Mouse (Mus musculus) retina, postnatal 7 days (tissue): ENCODE results near the gene Slit1.

Experiments used
- DNase-seq: peaks from one replicate; pipeline ENCODE4 v3.0.0-alpha.2; 2012; ENCODE audit warnings: low read depth, low spot score

Gene Slit1

GRCm38 (mm10) chr19:41597170-41597894 lies 146.1 kb downstream of the Slit1 start:
- no peak for DNase-seq

- DNase-seq: no peak
Measured at GRCm38 (mm10) chr19:41591808-41592207, 151.7 kb downstream of the Slit1 start.

- no peak for DNase-seq
Measured at GRCm38 (mm10) chr19:41589681-41590080, 153.8 kb downstream of the Slit1 start.

DNA sequence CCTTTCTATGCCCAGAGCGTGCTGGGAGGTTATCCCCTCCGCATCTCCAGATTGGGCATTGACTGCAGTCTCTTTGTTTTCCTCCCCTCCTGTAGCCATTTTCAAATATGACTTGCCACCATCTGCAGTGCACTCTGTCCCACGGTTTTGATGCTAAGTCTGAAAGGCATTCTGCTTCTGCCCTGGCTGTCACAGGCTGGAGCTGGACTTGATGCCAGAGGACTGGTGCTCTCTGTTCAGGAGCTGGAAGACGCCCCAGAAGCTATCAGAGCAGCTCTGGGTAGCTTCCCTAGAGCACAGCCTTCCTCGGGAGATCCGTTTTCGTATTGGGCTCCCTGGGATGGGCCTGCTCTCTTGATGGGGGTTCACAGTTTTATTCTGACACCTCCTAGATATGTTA lies 154.4 kb downstream of the Slit1 start:
- DNase-seq: no peak

- no peak for DNase-seq
Measured at GRCm38 (mm10) chr19:41587431-41588222, 155.8 kb downstream of the Slit1 start.

DNA sequence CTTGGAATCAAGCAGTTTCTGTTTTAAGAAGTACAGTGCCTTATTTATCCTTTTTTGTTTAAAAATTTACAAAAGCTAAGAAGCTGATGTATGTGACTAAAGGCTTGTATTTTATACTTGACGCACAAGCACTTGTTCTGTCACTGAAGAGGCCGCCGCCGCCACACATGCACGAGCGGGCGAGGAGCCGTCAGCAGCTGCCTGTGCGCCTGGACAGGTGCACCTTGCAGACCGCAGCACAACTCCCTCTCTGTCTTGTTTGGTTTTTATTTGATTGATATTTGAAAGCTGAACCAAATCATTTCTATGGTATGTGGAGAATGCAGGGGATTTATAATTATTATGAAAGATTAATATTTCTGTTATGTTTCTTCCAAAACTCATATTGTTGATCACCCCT lies 156.7 kb downstream of the Slit1 start:
- DNase-seq: no peak

- no peak for DNase-seq
Measured at GRCm38 (mm10) chr19:41582918-41583514, 160.4 kb downstream of the Slit1 start.

DNA sequence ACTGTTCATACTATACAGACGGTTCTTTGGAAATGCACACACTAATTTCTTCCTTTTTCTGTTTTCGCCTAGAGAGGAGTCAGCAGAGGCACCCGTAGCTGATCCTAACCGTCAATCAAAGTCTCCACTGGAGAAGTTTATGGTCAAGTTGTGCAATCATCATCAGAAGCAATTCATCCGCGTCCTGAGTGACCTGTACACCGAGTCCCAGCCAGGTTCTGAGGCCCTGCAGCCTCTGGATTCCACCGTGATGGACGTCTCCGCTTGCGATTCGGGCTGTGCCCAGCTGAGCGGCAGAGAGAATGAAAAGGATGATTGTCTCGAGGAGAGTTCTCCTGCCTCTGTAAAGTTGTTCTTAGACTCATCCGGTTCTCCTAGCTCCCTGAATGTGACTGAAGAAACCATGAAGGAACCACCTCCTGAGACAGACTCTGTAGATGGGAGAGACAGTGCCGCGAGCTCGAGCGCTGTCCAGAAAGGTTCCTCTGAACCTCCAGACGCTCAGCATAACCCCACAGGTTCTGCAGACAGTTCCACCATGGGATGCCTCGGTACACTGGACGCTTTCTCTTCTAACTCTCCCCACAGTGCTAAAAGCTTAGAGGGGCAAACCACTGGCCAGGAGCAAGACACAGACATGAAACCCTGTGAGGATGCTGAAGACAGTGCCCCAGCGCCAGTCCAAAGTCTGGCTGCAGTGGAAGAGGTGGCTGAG lies 161.6 kb downstream of the Slit1 start, which contains the start of gene Gm340:
Gm340 (plus strand) TSS at position 665 of the 715 bp plus-strand sequence.
- no peak for DNase-seq

DNA sequence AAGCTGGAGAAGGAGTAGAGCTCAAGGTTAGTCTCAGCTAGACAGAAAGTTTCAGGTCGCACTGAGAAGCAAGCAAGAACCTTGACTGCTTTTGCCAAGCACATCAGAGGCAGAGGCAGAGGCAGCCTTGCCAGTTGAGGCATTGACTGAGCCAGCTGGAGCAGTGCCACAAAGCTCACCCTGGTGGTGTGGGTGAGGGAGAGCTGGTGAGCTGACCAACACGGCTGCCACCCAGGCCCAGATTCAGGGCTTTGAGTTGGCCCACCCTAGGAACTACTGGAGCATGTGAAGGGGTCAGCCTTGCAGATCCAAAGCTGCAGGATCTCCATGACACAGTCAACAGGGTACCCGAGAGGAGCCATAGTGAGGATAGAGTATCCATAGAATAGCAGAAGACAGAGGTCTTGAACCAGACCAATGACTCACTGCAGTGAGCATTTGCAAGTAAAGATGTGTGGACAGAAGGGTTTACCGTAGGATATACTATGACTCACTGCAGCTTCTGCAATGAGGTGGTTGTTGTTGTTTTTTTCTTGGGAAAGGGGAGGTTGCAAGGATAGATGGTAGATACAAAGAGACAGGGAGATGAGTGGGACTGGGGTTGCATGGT lies 164.0 kb downstream of the Slit1 start:
- DNase-seq: no peak

- no peak for DNase-seq
Measured at GRCm38 (mm10) chr19:41577576-41577975, 165.9 kb downstream of the Slit1 start.

GRCm38 (mm10) chr19:41573700-41574099 lies 169.8 kb downstream of the Slit1 start:
- no peak for DNase-seq

DNA sequence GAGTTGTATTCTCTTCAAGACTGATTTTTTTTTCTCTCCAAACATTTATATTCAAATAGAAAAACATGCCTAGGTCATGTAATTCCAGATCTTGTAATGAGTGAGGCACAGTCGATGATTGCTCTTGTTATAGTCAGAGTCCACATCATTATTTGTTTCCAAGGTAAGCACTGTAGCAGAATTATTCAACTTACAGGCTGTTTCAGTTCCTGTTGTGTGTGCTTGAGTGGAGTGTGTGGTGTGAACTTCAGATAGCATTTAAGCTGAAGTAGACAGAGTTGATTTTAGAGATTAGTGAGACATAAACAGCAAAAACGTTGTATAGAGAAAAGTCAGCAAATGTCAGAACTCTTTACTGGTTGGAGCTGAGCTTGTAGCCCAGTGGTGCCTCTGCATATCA lies 174.7 kb downstream of the Slit1 start:
- DNase-seq: no peak

DNA sequence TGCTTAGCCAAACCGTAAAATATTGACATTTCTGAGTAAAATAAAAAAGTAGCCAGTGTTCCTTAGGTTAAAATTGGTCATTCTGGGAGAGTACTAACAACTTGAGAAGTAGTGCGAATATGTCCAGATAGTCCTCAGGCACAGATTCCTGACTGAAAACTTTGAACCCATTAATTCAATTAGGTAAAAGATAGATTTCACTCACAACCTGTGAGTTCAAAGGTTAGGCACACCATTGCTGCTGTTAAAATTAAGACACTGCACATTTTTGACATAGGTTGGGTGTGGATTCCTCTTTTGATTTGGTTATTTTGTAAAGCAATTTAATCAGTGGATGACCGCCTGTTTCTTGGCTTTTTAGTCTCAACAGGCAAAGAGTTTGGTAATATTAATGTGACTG lies 182.6 kb downstream of the Slit1 start:
- no peak for DNase-seq

DNA sequence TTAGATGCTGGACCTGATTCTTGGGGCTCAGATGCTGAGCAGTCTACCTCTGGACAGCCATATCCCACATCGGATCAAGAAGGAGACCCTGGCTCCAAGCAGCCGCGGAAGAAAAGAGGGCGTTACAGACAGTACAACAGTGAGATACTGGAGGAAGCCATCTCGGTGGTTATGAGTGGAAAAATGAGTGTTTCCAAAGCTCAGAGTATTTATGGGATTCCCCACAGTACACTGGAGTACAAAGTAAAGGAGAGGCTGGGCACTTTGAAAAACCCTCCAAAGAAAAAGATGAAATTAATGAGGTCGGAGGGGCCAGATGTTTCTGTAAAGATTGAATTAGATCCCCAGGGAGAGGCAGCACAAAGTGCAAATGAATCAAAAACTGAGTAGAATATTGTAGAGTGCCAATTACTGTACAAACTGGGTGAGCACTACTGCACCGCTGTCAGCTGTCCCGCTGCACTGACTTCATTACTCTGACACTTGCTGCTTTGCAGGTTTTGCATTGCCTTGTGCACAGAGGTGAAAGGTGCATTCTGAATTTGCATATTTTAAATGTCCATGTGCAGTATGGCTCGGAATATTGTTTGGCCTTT lies 184.5 kb downstream of the Slit1 start:
- no peak for DNase-seq

DNA sequence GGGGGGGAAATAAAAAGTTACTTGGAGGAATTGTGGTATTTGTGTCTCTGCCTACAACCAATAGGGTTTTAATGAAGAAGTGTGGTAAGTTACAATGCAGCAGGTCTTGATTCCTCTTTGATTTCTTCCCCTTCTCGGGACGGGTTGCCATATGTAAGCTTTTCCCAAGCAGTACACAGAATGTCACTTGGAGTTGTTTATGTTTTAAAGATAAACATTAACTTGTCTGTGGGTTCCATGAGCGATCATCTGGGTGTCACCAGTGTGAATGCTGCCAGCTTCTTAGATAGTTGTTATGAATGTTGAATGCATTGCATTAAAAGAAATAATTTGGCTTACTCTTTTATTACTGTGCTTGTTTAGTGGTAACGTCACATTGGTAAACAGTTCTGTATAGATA lies 186.0 kb downstream of the Slit1 start:
- DNase-seq: no peak

- no peak for DNase-seq
Measured at GRCm38 (mm10) chr19:41556981-41557380, 186.5 kb downstream of the Slit1 start.
